Mouse (Mus musculus) monocyte, adult 5-6 weeks (primary cell): ENCODE results near the gene Atp1b3. TPM values are rescaled to one million over a fixed set of nuclear protein-coding genes. Genes with fewer than 3 reads are reported as not detected.
"Not testable (repeated sequence)": the region's sequence is repeated elsewhere in the genome, so short reads cannot be mapped to it uniquely, and the experiment has no call there.

Source experiments
- ATAC-seq: fragments of 153-309, 156-312 bp; replicated peaks from 2 replicates; pipeline ENCODE4 v1.8.0; 2017; ENCODE audit warnings: mild to moderate bottlenecking; ENCODE audit not compliant: low TSS enrichment, insufficient number of reproducible peaks, severe bottlenecking, poor library complexity, low FRiP score
- total RNA-seq: library from RNA; stranded (forward); fragments of 200-1000, 200-491, 200-594 nt; gene quantifications from 3 replicates; pipeline ENCODE4 v1.2.3, GENCODE M21; 2017

The Atp1b3 gene
- total RNA-seq, result 298 to 398 TPM (median 324 TPM) in 3 replicates

- ATAC-seq, result peak; percentile 88
Measured at GRCm38 (mm10) chr9:96364141-96364838, at the start of gene Atp1b3. Atp1b3 (minus strand) TSS chr9:96364442.

GRCm38 (mm10) chr9:96412821-96413405 is 48.7 kb upstream of the Atp1b3 start:
- ATAC-seq, result no peak

- no peak for ATAC-seq
Measured at GRCm38 (mm10) chr9:96404312-96404711, 40.1 kb upstream of the Atp1b3 start.

DNA sequence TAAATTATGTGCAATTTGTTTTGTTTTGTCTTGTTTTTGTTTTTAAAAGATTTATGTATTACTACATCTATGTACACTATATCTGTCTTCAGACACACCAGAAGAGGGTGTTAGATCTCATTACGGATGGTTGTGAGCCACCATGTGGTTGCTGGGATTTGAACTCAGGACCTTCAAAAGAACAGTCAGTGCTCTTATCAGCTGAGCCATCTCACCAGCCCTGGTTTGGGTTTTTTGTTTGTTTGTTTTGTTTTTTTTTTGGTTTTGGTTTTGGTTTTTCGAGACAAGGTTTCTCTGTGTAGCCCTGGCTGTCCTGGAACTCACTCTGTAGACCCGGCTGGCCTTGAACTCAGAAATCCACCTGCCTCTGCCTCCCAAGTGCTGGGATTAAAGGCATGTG is 35.7 kb upstream of the Atp1b3 start:
- ATAC-seq, result not testable (repeated sequence)

DNA sequence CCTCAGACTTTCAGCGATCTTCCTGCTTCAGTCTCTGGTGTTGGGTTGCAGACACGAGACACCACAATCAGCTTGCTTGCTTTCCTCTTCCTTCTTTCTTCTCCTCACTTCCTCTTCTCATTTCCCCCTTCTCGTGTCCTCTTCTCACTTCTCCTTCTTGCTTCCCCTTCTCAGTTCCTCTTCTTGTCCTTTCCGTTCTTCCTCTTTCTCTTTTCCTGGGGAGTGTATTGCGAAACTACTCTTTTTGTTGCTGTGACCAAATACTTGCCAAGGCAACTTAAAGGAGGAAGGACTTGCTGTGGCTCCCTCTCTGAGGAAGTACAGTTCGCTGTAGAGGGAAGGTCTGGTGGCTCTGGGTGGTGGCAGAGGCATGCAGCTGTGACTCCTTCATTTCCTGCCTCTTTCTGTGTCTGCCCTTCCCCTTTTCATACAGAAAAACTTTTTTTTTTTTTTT is 35.2 kb upstream of the Atp1b3 start:
- ATAC-seq, result peak; percentile 80

DNA sequence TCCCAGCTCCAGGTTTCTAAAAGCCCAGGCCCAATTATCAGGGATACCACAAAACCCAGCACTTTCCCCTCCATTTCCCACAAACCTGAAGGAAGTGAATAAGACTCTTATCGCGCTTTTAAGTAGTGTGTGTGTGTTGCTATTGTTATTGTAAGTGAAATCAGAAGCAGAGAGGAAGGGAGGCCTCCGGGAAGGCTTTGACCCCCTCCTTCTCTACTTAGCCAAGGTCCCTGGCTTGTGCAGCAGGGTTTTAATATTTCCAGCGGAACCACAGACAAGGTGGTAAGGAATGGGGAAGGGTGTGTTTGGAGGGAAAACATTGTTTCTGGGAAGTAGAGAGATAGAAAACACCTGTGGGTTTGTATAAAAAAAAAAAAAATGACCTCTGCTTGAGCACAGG is 34.4 kb upstream of the Atp1b3 start:
- no peak for ATAC-seq

DNA sequence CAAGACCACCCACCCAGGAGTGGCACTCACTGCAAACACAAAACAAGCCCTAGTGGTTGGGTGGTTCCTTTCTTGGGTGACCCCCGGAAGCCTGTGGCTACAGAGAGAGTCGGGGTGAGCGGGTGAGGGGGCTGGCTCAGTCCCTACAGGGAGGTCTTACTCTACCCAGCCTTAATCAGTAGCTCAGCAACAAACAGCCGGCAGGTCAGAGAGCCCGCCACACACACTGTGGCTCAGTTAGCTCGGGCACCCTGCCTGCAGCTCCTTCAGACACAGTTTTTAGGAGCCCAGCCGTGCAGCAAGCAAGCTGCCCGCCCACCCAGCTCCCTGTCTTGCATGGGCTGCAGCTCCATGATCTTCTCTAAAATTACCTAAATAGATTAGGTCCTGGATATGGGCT is 33.9 kb upstream of the Atp1b3 start:
- no peak for ATAC-seq

DNA sequence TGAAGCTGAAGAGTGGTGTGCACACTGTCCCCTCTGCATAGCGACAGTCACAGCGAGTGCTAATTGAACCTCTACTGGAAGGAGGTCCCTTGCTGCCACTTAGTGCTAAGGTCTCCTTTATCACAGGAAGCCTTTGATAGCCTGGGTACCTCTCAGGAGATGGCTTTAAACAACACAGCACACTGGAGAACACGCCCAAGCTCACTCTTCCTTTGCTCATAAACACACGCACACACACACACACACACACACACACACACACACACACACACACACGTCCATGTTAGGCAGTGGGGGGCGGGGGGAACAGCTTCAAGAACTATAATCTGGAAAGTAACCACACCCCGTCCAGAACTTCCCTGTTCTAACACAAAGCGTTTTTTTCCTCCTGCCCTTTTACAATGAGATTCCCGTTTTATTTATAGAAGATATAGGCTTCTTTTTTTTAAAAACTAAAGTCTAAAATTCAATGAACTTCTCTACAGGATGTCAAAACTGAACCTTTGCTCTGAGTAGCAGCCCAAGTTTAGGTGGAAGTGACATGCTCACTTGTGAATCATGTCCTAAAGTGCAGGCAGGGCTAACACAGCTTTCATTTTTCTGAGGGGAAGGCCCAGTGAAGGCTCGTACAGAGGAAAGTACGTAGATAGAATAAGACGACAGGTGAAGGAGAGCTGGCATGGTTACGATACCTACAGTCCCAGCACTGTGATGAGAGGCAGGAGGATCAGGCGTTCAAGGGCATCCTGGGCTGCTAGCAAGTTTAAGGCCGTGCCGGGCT is 30.9 kb upstream of the Atp1b3 start:
- peak; percentile 10 for ATAC-seq

DNA sequence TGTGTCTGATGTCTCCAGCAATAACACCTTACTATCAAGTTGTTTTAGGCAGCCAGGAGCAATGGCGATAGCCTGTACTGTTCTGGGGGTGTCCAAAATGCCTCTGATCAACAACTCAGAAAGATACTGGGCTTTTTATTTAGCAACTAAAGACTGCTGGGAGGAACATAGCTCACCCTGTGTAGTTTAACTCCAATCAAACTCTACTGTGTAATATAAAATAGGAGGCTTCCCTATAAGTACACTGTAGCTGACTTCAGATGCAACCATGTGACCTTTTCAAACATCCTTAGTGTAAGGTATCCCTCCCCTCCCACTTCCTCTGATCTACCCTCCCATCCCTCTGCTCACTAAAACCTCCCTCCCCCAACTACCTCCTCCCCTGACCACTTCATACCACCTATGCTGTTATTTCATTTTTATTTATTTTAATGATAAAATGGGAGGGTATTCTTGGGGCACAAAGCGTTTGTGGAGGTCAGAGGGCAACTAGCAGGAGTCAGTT is 29.5 kb upstream of the Atp1b3 start:
- no peak for ATAC-seq

- peak; percentile 40 for ATAC-seq
Measured at GRCm38 (mm10) chr9:96393112-96393511, 28.9 kb upstream of the Atp1b3 start.

DNA sequence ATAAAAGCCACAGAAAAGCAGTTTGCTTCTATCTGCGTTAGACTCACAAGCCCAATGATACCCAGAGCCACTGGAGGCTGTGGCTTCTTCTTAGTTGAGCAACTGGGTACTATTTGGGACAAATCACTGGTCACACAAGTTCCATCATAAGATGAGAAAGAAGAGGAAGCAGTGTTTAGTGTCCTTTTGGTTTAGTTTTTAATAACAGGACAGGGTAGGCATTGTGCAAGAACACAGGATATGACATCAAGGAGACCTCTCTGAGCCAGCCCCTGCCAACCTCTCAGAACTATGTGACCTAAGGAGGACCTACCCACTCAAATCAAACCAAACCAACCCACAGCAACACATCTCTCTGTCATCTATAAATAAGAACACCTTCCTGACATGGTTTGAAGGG is 27.7 kb upstream of the Atp1b3 start:
- ATAC-seq, result peak; percentile 72

DNA sequence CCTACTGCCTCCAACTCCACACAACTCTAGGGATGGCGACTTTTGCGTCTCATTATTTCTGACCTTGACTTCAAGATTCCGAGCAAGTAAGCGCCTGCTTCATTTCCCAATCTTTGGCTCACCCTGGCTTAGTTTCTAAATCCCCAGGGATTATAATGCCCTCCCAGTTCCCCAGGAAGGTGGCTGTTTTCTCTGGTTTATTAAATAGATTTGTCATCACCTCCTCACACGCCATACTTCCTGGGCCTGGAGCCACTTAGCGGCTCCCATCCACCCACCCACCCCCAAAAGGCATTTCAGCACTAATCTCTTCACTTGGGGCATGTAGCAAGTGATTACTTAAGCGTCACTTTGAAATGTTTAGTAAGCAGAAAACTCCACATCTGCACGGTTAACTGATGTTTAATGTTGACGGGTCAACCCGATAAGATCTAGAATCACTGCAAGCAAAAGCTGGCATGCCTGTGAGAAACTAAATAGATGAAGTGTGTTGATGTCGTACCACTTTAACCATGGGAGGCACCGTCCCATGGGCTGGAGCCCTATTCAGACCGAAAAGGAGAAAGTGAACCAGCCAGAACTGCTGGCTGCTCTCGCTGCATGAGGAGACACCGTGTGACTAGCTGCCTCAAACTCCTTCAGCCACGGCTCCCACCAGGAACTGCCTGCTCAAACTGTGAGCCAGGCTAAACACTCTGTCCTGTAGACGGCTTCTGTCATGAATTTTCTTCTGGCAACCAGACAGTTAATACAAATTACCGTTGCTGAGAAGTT is 19.7 kb upstream of the Atp1b3 start:
- ATAC-seq, result no peak

DNA sequence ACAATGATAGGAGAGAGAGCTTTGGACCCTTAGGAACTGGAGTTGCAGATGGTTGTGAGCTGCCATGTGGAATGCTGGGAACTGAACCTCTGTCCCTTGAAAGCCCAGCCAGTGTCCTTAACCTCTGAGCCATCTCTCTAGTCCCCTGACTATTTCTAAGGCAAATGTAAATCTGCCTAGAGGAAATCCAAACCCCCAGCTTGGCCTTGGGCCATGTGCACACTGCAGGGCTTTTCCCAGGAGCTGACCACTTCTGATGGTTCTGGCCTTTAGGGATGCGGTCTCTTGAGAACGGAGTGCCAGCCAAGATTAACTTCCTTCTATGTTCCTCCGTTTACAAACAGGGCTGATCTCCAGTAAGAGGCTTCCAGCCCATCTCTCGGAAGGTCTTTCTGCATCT is 18.5 kb upstream of the Atp1b3 start:
- ATAC-seq, result no peak

GRCm38 (mm10) chr9:96381393-96381792 is 17.2 kb upstream of the Atp1b3 start:
- no peak for ATAC-seq

- ATAC-seq, result no peak
Measured at GRCm38 (mm10) chr9:96379551-96379950, 15.3 kb upstream of the Atp1b3 start.

GRCm38 (mm10) chr9:96378747-96379146 is 14.5 kb upstream of the Atp1b3 start:
- no peak for ATAC-seq

- ATAC-seq, result no peak
Measured at GRCm38 (mm10) chr9:96377096-96377495, 12.9 kb upstream of the Atp1b3 start.

DNA sequence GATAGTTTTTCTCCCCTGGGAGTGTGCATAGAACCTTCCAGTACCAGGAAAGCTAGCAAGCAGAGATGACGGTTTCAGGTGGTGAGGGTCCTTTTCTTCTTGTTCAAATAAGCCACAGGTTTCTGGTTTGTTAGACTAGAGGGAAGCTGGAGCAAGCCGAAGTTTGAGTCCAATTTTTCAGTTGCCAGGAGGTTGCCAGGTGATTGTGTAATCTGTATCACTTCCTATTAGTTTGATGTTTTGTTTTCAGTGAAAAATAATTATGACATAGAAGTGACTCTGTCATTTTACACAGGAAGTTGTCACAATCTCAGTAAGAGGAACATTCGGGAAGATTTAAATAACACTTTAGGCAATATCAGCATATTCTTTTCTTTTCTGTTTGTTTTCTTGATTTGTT is 11.6 kb upstream of the Atp1b3 start:
- ATAC-seq, result peak; percentile 90

DNA sequence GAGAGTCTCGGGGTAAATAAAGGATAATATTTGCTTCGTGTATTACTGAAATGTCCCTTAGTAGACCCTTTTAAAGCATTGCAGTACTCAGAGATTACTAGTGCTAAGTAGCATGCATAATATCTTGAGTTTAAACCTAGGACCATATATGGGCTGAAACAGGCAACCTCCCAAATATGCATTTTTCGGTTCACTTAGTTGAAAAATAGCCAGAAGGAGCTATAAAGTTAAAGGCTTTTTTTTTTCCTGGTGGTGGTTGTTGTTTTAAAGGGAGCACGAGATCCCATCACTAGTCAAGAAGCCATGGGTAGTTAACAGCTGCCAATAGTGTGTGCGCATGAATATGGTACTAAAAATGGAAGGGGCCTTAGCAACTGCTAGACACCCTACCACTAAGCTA is 6.8 kb upstream of the Atp1b3 start:
- no peak for ATAC-seq
